Mouse (Mus musculus) E14TG2a.4 (cell line): ENCODE results near the gene 4930502E18Rik.
A peak's percentile ranks its signal among the peaks of the same experiment; 100 is the strongest.
"Not testable (repeated sequence)": the region's sequence is repeated elsewhere in the genome, so short reads cannot be mapped to it uniquely, and the experiment has no call there.

Source experiments
- H3K27me3 ChIP-seq: 2 replicates; pipeline ENCODE4 v1.6.1; 2014; ENCODE audit warnings: low read length, control low read depth; ENCODE audit not compliant: insufficient read depth
- H3K36me3 ChIP-seq: 2 replicates; pipeline ENCODE4 v1.6.1; 2014; ENCODE audit warnings: low read length, control low read depth; ENCODE audit not compliant: insufficient read depth
- H3K4me1 ChIP-seq: replicated peaks from 2 replicates; pipeline ENCODE4 v1.6.1; 2014; ENCODE audit warnings: low read depth, low read length, control low read depth
- H3K4me3 ChIP-seq: replicated peaks from 2 replicates; pipeline ENCODE4 v1.5.1; 2014; ENCODE audit warnings: mild to moderate bottlenecking, low read length
- H3K9me3 ChIP-seq: 2 replicates; pipeline ENCODE4 v1.6.1; 2014; ENCODE audit warnings: low read length, control low read depth
- CTCF ChIP-seq: conservative IDR thresholded peaks from 2 replicates; pipeline ENCODE4 v1.5.1; 2014; ENCODE audit warnings: low read length
- NANOG ChIP-seq: IDR thresholded peaks from 2 replicates; pipeline ENCODE4 v1.6.1; 2014; ENCODE audit warnings: borderline replicate concordance, low read length, mixed read lengths
- POU5F1 ChIP-seq: IDR thresholded peaks from 2 replicates; pipeline ENCODE4 v1.6.1; 2014; ENCODE audit warnings: low read length, borderline replicate concordance

4930502E18Rik gene

DNA sequence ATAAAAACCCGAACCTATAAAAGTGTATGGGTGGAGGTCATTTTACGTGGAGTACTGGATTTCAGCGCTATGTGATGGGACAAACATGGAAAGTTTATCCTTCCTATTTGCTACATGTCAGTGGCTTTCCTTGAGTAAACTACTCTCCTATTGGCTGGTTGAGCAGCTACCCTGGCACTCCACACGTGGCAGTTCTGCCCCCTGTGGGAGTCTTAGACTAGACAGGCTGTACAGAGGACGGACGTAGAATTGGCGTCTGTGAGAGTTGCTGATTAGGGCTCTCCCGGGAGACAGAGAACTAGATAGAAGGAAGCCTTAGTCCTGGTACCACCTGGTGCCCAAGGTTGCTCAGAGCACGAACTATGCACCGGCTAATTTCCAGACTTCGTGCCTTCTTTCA, at the start of gene 4930502E18Rik:
Gene 4930502E18Rik, plus strand, starts transcription at position 231 of the 400 bp plus-strand sequence.
- Histone ChIP-seq H3K9me3 (no peaks in the 10 kb centered on the region), H3K36me3 (no peaks in the 10 kb centered on the region), H3K4me3 (no peak within 1 kb of the TSS), H3K27me3 (no peaks in the 10 kb centered on the region), H3K4me1 (no peaks in the 10 kb centered on the region)
- TF ChIP-seq POU5F1 (no peak), CTCF (no peak), NANOG (no peak)

GRCm38 (mm10) chrX:53676943-53677342, 47.7 kb upstream of the 4930502E18Rik start:
- not testable (repeated sequence) for H3K27me3 ChIP-seq, H3K36me3 ChIP-seq, H3K9me3 ChIP-seq, H3K4me3 ChIP-seq, H3K4me1 ChIP-seq

- H3K27me3 ChIP-seq, H3K9me3 ChIP-seq: not testable (repeated sequence)
These were observed 42.0 kb upstream of the 4930502E18Rik start for GRCm38 (mm10) chrX:53682650-53683049.

DNA sequence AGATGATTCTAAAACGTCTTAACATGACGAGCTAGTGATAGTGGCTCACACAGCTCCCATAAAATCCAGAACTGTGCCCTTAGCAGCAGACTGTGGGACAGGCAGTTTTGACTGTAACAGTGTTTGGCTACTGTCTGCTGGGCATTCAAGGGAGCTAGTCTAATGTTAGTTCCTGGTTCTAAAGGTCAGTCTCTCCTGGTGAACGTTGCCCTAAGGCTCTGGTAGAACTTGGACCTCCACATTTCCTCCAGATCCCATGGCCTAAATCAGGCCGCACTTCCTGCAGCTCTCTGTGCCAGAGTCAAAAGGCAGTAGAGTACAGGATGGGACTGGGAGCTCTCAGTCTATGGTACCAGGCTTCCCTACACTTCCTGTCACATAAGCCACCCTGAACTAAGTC, 40.0 kb upstream of the 4930502E18Rik start:
- not testable (repeated sequence) for H3K4me1 ChIP-seq, H3K4me3 ChIP-seq, H3K27me3 ChIP-seq, H3K9me3 ChIP-seq, H3K36me3 ChIP-seq

More at GRCm38 (mm10) chrX:53682650-53683049, 42.0 kb upstream of the 4930502E18Rik start:
- H3K4me1 ChIP-seq, H3K4me3 ChIP-seq, H3K36me3 ChIP-seq: not testable (repeated sequence)

GRCm38 (mm10) chrX:53692065-53692464, 32.6 kb upstream of the 4930502E18Rik start:
- Histone ChIP-seq H3K9me3 (no peaks in the 10 kb centered on the region), H3K27me3 (0 out of 2 replicates have a peak, but pooled peaks cover 6% of the 10 kb centered on the region), H3K4me3 (no peak overlapping the region), H3K4me1 (no peaks in the 10 kb centered on the region), H3K36me3 (no peaks in the 10 kb centered on the region)
- no peak for TF ChIP-seq POU5F1
- TF ChIP-seq NANOG = no peak
- TF ChIP-seq CTCF = no peak

GRCm38 (mm10) chrX:53693141-53693540, 31.5 kb upstream of the 4930502E18Rik start:
- no peak overlapping the region for H3K4me3 ChIP-seq
- TF ChIP-seq CTCF = no peak
- TF ChIP-seq POU5F1 = no peak
- no peak for TF ChIP-seq NANOG
- H3K27me3 ChIP-seq = 0 out of 2 replicates have a peak, but pooled peaks cover 6% of the 10 kb centered on the region

GRCm38 (mm10) chrX:53694008-53694777, 30.4 kb upstream of the 4930502E18Rik start:
- Histone ChIP-seq H3K4me1 (no peaks in the 10 kb centered on the region), H3K36me3 (no peaks in the 10 kb centered on the region), H3K4me3 (no peak overlapping the region), H3K9me3 (no peaks in the 10 kb centered on the region), H3K27me3 (0 out of 2 replicates have a peak, but pooled peaks cover 6% of the 10 kb centered on the region)
- TF ChIP-seq NANOG (no peak), CTCF (no peak), POU5F1 (no peak)

More at GRCm38 (mm10) chrX:53693141-53693540, 31.5 kb upstream of the 4930502E18Rik start:
- no peaks in the 10 kb centered on the region for H3K4me1 ChIP-seq
- no peaks in the 10 kb centered on the region for H3K9me3 ChIP-seq
- no peaks in the 10 kb centered on the region for H3K36me3 ChIP-seq

DNA sequence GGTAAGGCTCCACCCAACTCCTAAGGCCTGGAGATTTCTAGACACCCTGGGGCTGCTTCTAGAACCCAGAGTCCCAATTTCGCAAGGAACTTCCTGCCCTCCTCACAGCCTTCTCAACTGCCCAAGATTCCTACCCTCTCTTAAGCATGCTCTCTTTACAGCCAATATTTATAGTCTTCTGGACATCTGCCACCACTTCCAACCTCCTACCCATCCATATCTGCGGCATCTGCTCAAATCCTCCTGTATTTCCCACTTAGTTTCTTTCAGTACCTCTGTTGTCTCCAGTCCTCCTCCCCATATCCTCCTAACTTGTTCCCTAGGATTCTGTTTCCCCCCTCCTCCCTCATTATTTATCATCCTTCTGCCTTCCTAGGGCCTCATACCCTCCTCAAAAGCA, 25.4 kb upstream of the 4930502E18Rik start:
- no peaks in the 10 kb centered on the region for H3K9me3 ChIP-seq
- H3K4me1 ChIP-seq = no peaks in the 10 kb centered on the region
- no peaks in the 10 kb centered on the region for H3K36me3 ChIP-seq
- TF ChIP-seq POU5F1 (no peak), NANOG (no peak), CTCF (no peak)
- H3K27me3 ChIP-seq = peaks cover 7% of the 10 kb centered on the region
- H3K4me3 ChIP-seq = no peak overlapping the region

- no peaks in the 10 kb centered on the region for H3K4me1 ChIP-seq
- H3K36me3 ChIP-seq = no peaks in the 10 kb centered on the region
- no peak for TF ChIP-seq NANOG
- H3K27me3 ChIP-seq = peaks cover 9% of the 10 kb centered on the region
- H3K4me3 ChIP-seq = no peak overlapping the region
- no peaks in the 10 kb centered on the region for H3K9me3 ChIP-seq
These were observed 22.0 kb upstream of the 4930502E18Rik start for GRCm38 (mm10) chrX:53702673-53703072.

- Histone ChIP-seq H3K36me3 (no peaks in the 10 kb centered on the region), H3K9me3 (no peaks in the 10 kb centered on the region), H3K27me3 (no peaks in the 10 kb centered on the region), H3K4me1 (no peaks in the 10 kb centered on the region), H3K4me3 (0 out of 2 replicates have a peak overlapping the region, but pooled peaks have one; percentile 35)
- TF ChIP-seq POU5F1 (no peak), NANOG (no peak), CTCF (no peak)
These were observed 8.7 kb upstream of the 4930502E18Rik start for GRCm38 (mm10) chrX:53715942-53716322.
